Mouse (Mus musculus): Measurements from ENCODE around the gene Ttc6. TPM values are rescaled to one million over a fixed set of nuclear protein-coding genes. Genes with fewer than 3 reads are reported as not detected.

Ttc6 gene
- polyA plus RNA-seq, 1 experiment from 2014 or later: 2.8 TPM

DNA sequence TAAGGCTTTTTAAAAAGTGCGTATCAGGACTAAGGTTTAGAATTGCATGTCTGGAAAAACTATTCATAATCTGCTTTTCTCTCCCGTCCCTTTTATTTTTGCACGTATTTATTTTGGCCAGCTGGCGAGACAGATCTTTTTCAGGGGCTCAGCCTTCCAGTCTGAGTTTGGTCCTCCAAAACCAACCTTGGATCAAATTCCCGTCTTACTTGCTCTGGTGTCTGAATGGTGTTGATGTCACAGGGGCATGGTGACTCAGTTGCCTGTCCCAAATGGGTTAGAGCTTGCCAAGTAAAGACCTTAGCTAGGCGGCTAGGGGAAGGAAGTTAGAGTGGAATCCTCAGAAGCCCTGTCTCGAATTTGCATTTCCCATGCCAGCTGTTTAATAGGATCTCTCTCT is 200.8 kb downstream of the Ttc6 start:
- WGBS: 63% methylated on average over 7 of the region's 7 CpGs
- ATAC-seq (ENCODE audit: insufficient read depth, low FRiP score): no peak
- no peaks in the 10 kb centered on the region for H3K27me3 ChIP-seq (ENCODE audit: control insufficient read depth, insufficient read depth, low read length)

GRCm38 (mm10) chr12:57776290-57776997 is 212.5 kb downstream of the Ttc6 start:
- peak overlapping the region; percentile 21 for H3K4me2 ChIP-seq (ENCODE audit: low read depth, low read length)
- WGBS: 12% methylated on average over 12 of the region's 12 CpGs
- no peak overlapping the region for H3K9ac ChIP-seq (ENCODE audit: low read length)
- H3K4me3 ChIP-seq (replicated peaks; ENCODE audit: low read length): no peak overlapping the region; the same call in 1 of the 2 replicates
- no peaks in the 10 kb centered on the region for H3K36me3 ChIP-seq (ENCODE audit: control insufficient read depth, insufficient read depth, low read length)
- H3K27ac ChIP-seq (ENCODE audit: low read length): peak overlapping the region; percentile 42; the same call in 1 of the 2 replicates
- no peaks in the 10 kb centered on the region for H3K27me3 ChIP-seq (ENCODE audit: control insufficient read depth, insufficient read depth, low read length)
- no peaks in the 10 kb centered on the region for H3K4me1 ChIP-seq (ENCODE audit: control insufficient read depth, insufficient read depth, low read length)
- no peaks in the 10 kb centered on the region for H3K9me3 ChIP-seq (replicated peaks; ENCODE audit: control insufficient read depth, low read length)
- peak; percentile 33; the same call in 1 of the 2 replicates for ATAC-seq (ENCODE audit: insufficient read depth, low FRiP score)

More for the DNA sequence above, 200.8 kb downstream of the Ttc6 start:
- no peaks in the 10 kb centered on the region for H3K9me3 ChIP-seq (replicated peaks; ENCODE audit: control insufficient read depth, low read length)
- no peak overlapping the region for H3K9ac ChIP-seq (ENCODE audit: low read length)
- no peaks in the 10 kb centered on the region for H3K36me3 ChIP-seq (ENCODE audit: control insufficient read depth, insufficient read depth, low read length)
- H3K4me3 ChIP-seq (replicated peaks; ENCODE audit: low read length): no peak overlapping the region
- H3K4me2 ChIP-seq (ENCODE audit: low read depth, low read length): no peak overlapping the region
- no peak overlapping the region for H3K27ac ChIP-seq (ENCODE audit: low read length)
- no peaks in the 10 kb centered on the region for H3K4me1 ChIP-seq (ENCODE audit: control insufficient read depth, insufficient read depth, low read length)

GRCm38 (mm10) chr12:57781926-57782325 is 218.0 kb downstream of the Ttc6 start:
- no peaks in the 10 kb centered on the region for H3K4me1 ChIP-seq (ENCODE audit: control insufficient read depth, insufficient read depth, low read length)
- 47% methylated on average over 5 of the region's 5 CpGs for WGBS

DNA sequence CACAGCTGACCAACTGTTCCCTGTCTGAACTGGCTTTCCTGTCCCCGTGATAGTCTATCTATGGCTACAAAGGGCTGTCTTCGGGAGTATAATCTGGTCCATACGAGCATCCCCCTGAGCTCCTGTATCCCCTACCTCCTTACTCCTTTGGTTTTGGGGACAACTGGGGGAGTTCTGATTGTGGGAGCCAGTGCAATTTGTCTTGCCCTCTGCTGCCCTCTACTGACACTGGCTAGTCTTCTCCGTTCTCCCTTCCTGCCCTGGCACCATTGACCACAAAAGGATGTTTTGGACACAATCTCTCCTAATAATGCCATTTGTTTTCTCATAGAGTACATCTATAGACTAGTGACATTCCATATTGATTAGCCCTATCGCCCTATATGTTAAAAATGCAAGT is 223.6 kb downstream of the Ttc6 start:
- WGBS: 26% methylated on average over 5 of the region's 5 CpGs

More at GRCm38 (mm10) chr12:57781926-57782325, 218.0 kb downstream of the Ttc6 start:
- Histone ChIP-seq H3K36me3 (ENCODE audit: control insufficient read depth, insufficient read depth, low read length) (no peaks in the 10 kb centered on the region), H3K9me3 (replicated peaks; ENCODE audit: control insufficient read depth, low read length) (no peaks in the 10 kb centered on the region), H3K4me2 (ENCODE audit: low read depth, low read length) (no peak overlapping the region), H3K4me3 (replicated peaks; ENCODE audit: low read length) (no peak overlapping the region), H3K9ac (ENCODE audit: low read length) (no peak overlapping the region), H3K27me3 (ENCODE audit: control insufficient read depth, insufficient read depth, low read length) (no peaks in the 10 kb centered on the region), H3K27ac (ENCODE audit: low read length) (no peak overlapping the region)
- peak; percentile 72; the same call in 1 of the 2 replicates for ATAC-seq (ENCODE audit: insufficient read depth, low FRiP score)

More for the DNA sequence above, 223.6 kb downstream of the Ttc6 start:
- Histone ChIP-seq H3K4me3 (replicated peaks; ENCODE audit: low read length) (no peak overlapping the region), H3K36me3 (ENCODE audit: control insufficient read depth, insufficient read depth, low read length) (no peaks in the 10 kb centered on the region), H3K27ac (ENCODE audit: low read length) (no peak overlapping the region), H3K9ac (ENCODE audit: low read length) (no peak overlapping the region), H3K9me3 (replicated peaks; ENCODE audit: control insufficient read depth, low read length) (no peaks in the 10 kb centered on the region), H3K4me2 (ENCODE audit: low read depth, low read length) (no peak overlapping the region), H3K4me1 (ENCODE audit: control insufficient read depth, insufficient read depth, low read length) (no peaks in the 10 kb centered on the region), H3K27me3 (ENCODE audit: control insufficient read depth, insufficient read depth, low read length) (no peaks in the 10 kb centered on the region)
- no peak; the same call in 1 of the 2 replicates for ATAC-seq (ENCODE audit: insufficient read depth, low FRiP score)

Other genes starting within 250 kb of the Ttc6 start
- 9.8 and 10.0 TPM in 2 replicates for gene Foxa1, start 17.2 kb upstream of the Ttc6 start, polyA plus RNA-seq (2015; fragmentation: Nextera tagmentation; extraction: Ambion mirVana)

Measured in stomach, embryonic 16.5 days (tissue).